Mouse (Mus musculus) testis, adult 2 months (tissue): Measurements from ENCODE around the gene Apaf1. TPM values are rescaled to one million over a fixed set of nuclear protein-coding genes. Genes with fewer than 3 reads are reported as not detected.

Experiments
- H3K27ac ChIP-seq: fragments of 200-500 bp; 2 replicates; pipeline ENCODE4 v1.5.1; 2012; ENCODE audit warnings: low read depth, low read length; ENCODE audit not compliant: control insufficient read depth, insufficient read depth
- H3K27me3 ChIP-seq: fragments of 200-500 bp; 2 replicates; pipeline ENCODE4 v1.6.1; 2012; ENCODE audit warnings: mild to moderate bottlenecking, low read length, moderate library complexity; ENCODE audit not compliant: control insufficient read depth, insufficient read depth
- H3K36me3 ChIP-seq: fragments of 200-500 bp; 2 replicates; pipeline ENCODE4 v1.6.1; 2012; ENCODE audit warnings: mild to moderate bottlenecking, low read length; ENCODE audit not compliant: control insufficient read depth, insufficient read depth
- H3K4me1 ChIP-seq: fragments of 200-500 bp; 2 replicates; pipeline ENCODE4 v1.6.1; 2012; ENCODE audit warnings: low read length; ENCODE audit not compliant: control insufficient read depth, insufficient read depth
- H3K4me3 ChIP-seq: fragments of 200-500 bp; 2 replicates; pipeline ENCODE4 v1.5.1; 2012; ENCODE audit warnings: low read depth, mild to moderate bottlenecking, low read length, moderate library complexity, mixed read lengths; ENCODE audit not compliant: control insufficient read depth
- CTCF ChIP-seq: fragments of 200-500 bp; IDR thresholded peaks from 2 replicates; pipeline ENCODE4 v1.5.1; 2012; ENCODE audit warnings: low read depth, mild to moderate bottlenecking, inconsistent platforms, low read length, moderate library complexity; ENCODE audit not compliant: control insufficient read depth, insufficient read depth, insufficient replicate concordance
- POLR2A ChIP-seq: fragments of 200-500 bp; IDR thresholded peaks from 2 replicates; pipeline ENCODE4 v1.6.1; 2012; ENCODE audit warnings: low read depth, mild to moderate bottlenecking, inconsistent platforms, low read length, moderate library complexity; ENCODE audit not compliant: control insufficient read depth
- polyA plus RNA-seq: library from polyadenylated mRNA; depleted of rRNA; stranded (reverse); fragments of >200 nt; gene quantifications from 2 replicates; pipeline ENCODE4 v1.2.3, GENCODE M21; 2012

The Apaf1 gene
- polyA plus RNA-seq, 1 experiment, result 1.7 TPM

GRCm38 (mm10) chr10:91123828-91124822 is 41.6 kb upstream of the Apaf1 start, which contains the start of gene Slc25a3:
TSS of gene Slc25a3 (minus strand) at chr10:91124059.
- H3K4me1 ChIP-seq, result no peaks in the 10 kb centered on the region; the same call in 1 of the 2 replicates
- no peaks in the 10 kb centered on the region; the same call in 1 of the 2 replicates for H3K36me3 ChIP-seq
- no peaks in the 10 kb centered on the region for H3K27me3 ChIP-seq
- TF ChIP-seq CTCF, result no peak
- peak; percentile 100 for TF ChIP-seq POLR2A
- H3K4me3 ChIP-seq, result peak within 1 kb of the TSS; percentile 93
- peak within 1 kb of the TSS; percentile 94 for H3K27ac ChIP-seq

DNA sequence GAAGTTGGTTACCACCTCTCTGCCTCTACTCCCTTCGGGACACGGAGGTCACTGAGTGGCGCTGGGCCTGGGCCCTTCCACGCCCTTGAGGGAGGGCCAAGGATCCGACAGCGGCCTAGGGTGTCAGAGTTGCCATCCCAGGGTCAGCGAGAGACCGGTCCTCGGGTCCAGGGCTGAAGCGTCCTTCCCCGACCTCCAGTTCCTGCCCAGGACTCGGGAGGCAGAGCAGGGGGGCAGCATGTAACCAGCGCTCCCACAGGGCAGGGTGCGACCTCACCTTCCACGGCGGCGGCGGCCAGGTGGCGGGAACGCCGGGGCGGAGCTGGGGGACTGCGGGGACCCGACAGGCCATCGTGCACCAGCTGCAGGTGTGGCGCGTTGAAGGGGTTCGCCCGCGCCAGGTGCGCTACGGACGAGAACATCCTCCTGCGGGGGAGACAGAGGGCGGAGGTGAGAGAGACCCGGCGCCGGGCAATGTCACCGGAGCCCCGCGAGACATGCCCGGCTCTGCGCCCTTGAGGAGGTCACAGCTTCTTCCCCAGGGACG is 40.8 kb upstream of the Apaf1 start:
- Histone ChIP-seq H3K36me3 (no peaks in the 10 kb centered on the region; the same call in 1 of the 2 replicates), H3K4me3 (peak overlapping the region; percentile 93), H3K27me3 (no peaks in the 10 kb centered on the region), H3K4me1 (no peaks in the 10 kb centered on the region; the same call in 1 of the 2 replicates), H3K27ac (peak overlapping the region; percentile 94)
- TF ChIP-seq CTCF (no peak), POLR2A (no peak)

DNA sequence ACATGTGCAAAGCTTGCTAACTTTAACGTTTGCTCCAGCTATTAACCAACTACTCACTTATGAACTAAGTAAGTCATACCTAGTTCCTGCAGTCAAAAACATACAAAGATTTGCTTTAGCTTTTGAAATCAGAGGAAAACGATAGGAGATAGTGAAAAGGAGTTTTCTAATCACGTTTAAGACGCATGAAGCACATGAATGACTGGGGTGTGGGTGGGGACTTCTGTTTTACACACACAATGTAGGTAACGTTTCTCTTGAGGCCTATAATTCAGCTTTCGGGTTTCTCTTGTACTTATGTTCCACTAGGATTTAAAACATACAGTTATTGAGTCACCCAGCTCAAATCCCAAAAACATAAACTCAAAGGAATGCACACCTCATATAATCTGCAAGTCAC is 40.1 kb upstream of the Apaf1 start:
- peak overlapping the region; percentile 93; the same call in 1 of the 2 replicates for H3K4me3 ChIP-seq
- peaks cover 3% of the 10 kb centered on the region for H3K36me3 ChIP-seq
- H3K27ac ChIP-seq, result no peak overlapping the region
- H3K4me1 ChIP-seq, result no peaks in the 10 kb centered on the region; the same call in 1 of the 2 replicates
- TF ChIP-seq POLR2A, result no peak
- TF ChIP-seq CTCF, result no peak
- no peaks in the 10 kb centered on the region for H3K27me3 ChIP-seq

- H3K4me3 ChIP-seq, result no peak overlapping the region
- H3K36me3 ChIP-seq, result peaks cover 4% of the 10 kb centered on the region
- H3K27ac ChIP-seq, result no peak overlapping the region
- no peak for TF ChIP-seq CTCF
- TF ChIP-seq POLR2A, result no peak
- H3K4me1 ChIP-seq, result no peaks in the 10 kb centered on the region
- no peaks in the 10 kb centered on the region for H3K27me3 ChIP-seq
Measured at GRCm38 (mm10) chr10:91116958-91117357, 34.4 kb upstream of the Apaf1 start.

- Histone ChIP-seq H3K4me3 (no peak overlapping the region), H3K27me3 (no peaks in the 10 kb centered on the region), H3K27ac (no peak overlapping the region), H3K4me1 (no peaks in the 10 kb centered on the region), H3K36me3 (no peaks in the 10 kb centered on the region)
- TF ChIP-seq CTCF (no peak), POLR2A (no peak)
Measured at GRCm38 (mm10) chr10:91109841-91110240, 27.3 kb upstream of the Apaf1 start.

- no peak for TF ChIP-seq POLR2A
- no peak for TF ChIP-seq CTCF
- peaks cover 2% of the 10 kb centered on the region; the same call in 1 of the 2 replicates for H3K4me1 ChIP-seq
- H3K4me3 ChIP-seq, result no peak overlapping the region
- no peaks in the 10 kb centered on the region for H3K36me3 ChIP-seq
- no peaks in the 10 kb centered on the region for H3K27me3 ChIP-seq
- no peak overlapping the region for H3K27ac ChIP-seq
Measured at GRCm38 (mm10) chr10:91105981-91106380, 23.4 kb upstream of the Apaf1 start.

DNA sequence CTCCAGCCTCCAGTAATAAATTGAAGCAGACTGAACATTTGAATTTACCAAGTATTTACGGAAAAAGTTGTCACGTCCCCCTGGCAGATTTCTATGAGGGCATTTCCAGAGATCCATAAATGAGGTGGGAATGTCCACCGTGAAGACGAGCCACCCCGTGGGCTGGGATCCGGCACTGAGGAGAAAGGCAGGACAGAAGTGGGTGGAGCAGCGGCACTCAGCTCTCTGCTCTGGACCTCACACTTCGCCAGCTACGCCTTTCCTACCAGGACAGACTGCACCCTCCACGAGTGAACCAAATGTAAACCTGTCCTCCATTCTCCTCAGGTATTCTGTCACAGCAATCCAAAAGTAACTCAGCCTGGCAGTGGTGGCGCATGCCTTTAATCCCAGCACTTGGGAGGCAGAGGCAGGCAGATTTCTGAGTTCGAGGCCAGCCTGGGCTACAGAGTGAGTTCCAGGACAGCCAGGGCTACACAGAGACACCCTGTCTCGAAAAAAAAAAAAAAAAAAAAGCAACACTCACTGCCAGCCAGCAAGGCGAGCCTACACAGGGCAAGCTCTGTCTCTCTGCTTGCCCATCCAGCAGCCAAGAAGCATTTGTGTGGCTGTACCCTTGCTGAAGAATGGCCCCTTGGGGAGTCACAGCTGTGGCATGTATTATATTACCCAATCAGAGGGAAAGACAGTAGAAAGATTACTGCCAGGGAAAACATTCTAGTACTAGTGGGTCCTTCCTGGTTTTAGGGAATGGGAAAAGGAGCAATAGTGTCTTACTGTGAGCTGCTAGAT is 20.4 kb upstream of the Apaf1 start:
- H3K27me3 ChIP-seq, result no peaks in the 10 kb centered on the region
- peaks cover 2% of the 10 kb centered on the region; the same call in 1 of the 2 replicates for H3K4me1 ChIP-seq
- TF ChIP-seq POLR2A, result no peak
- TF ChIP-seq CTCF, result no peak
- H3K36me3 ChIP-seq, result no peaks in the 10 kb centered on the region
- no peak overlapping the region for H3K4me3 ChIP-seq
- H3K27ac ChIP-seq, result no peak overlapping the region
